Mouse (Mus musculus) midbrain, embryonic 12.5 days (tissue): Measurements from ENCODE around the gene Zfp619. TPM values are rescaled to one million over a fixed set of nuclear protein-coding genes. Genes with fewer than 3 reads are reported as not detected.

Source experiments
- polyA plus RNA-seq: library from polyadenylated mRNA; unstranded; fragments of >200 nt; fragmentation: Nextera tagmentation; extraction: Ambion mirVana; gene quantifications from 2 replicates; pipeline ENCODE4 v1.2.1, GENCODE M21; 2016

The Zfp619 gene
- polyA plus RNA-seq, 1 experiment from 2014 or later, result 4.8 TPM

Other genes starting within 250 kb of the Zfp619 start
- gene Gm5114, start 104.6 kb upstream of the Zfp619 start, polyA plus RNA-seq, result not detected in 2 replicates